Mouse (Mus musculus): ENCODE measurements around the gene Antxr2.

The Antxr2 gene

GRCm38 (mm10) chr5:98030902-98031641, at the start of gene Antxr2:
Gene Antxr2 (minus strand): TSS chr5:98031043.
- DNase-seq (ENCODE audit: low read depth, low spot score), result peak; percentile 77

GRCm38 (mm10) chr5:98076612-98077011, 45.8 kb upstream of the Antxr2 start:
- no peak for DNase-seq (ENCODE audit: low read depth, low spot score)

DNA sequence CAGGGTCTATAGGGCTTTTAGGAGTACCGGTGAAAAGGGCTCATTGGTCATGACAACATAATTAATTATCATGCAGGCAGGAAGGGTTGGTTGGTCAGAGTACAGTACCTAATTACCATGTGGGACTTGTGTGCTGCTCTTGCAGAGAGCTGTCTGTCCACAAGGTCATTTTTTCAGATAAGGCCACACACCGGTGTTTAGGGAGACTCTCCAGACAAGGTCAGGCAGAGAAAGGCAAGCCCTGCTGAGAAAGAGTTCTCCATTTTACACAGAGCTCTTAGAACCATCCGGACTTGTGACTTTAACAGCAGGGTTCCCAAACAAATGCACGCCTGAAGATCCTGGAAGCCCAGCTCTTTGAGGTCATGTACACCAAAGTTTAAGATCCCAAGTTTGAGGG, 38.3 kb upstream of the Antxr2 start:
- no peak for DNase-seq (ENCODE audit: low read depth, low spot score)

- DNase-seq (ENCODE audit: low read depth, low spot score), result no peak
These were observed 24.4 kb upstream of the Antxr2 start for GRCm38 (mm10) chr5:98055275-98055674.

DNA sequence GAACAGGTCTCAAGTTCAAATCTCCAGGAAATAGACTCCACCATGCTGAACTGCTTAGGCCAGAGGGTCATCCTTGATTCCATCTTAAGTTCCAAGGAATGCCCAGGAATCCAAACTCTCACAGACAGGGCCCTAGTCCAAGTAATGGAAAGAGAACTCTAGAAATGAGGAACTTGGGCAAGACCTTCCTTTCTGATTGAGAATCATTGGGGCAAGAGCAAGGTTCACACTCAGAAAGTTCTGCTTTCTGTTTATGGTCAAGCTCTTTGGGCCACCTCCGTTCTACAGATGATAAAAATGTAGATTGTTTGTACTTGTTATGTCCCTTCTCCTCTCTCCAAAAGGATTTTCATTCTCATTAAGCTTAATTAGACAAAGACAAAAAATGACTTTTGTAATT, 24.0 kb upstream of the Antxr2 start:
- peak; percentile 34 for DNase-seq (ENCODE audit: low read depth, low spot score)

DNA sequence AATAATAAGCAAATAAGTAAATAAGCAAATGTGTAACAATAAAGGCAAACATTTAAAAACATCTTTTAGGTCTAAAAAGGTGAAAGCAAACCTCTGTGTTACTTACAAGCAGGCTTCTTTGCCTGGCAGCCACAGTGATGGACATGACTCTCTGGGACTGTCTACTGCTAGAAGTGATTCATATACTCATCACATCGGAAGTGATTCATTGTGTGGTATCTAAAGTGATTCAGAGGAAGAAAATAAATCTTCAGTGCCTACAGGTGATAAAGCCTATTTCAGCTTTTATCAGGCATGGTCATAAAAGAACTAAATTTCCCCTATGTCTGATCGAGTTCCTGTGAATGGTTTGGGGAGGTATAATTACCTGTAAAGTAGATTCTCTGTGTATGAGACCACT, 4.1 kb upstream of the Antxr2 start:
- no peak for DNase-seq (ENCODE audit: low read depth, low spot score)

GRCm38 (mm10) chr5:98034207-98034606, 3.4 kb upstream of the Antxr2 start:
- no peak for DNase-seq (ENCODE audit: low read depth, low spot score)

GRCm38 (mm10) chr5:98032803-98033420, 2.1 kb upstream of the Antxr2 start:
- DNase-seq (ENCODE audit: low read depth, low spot score), result peak; percentile 82

DNA sequence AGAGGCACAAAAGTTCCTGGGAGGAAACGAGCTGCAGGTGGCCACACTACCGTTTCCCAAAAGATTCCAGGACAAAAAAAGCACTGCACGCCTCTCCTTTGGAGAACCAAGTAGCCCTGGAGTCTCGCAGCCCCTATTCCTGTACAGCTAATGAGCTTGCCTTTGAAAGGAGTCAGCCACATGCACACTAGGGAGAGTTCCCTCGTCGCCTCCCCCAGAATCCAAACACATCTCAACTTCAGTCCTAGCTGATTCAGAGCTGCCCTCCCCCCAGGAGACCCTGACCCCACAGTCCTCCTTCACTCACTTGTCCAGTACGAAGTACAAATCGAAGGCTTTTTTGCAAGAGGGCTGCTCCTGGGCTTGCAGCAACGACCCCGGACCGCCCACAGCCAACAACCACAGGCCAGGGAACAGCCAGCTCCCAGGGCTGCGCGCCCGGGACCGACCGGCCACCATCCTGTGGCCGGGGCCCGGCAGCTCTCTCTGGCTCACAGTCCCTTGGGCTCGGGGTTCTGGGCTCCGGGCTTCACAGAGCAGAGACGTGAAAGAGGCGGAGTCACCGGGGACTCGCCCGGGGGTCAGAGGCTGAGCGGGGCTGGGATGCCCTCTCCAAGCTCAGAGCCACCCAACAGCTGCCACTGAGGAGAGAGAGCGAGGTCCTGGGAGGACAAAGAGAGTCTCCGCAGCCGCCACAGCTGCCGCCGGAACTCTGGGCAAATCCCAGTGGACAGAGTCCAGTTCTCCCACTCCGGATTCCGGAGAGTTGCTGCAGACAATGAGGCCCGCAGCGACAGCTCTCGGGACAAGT, 547 bp downstream of the Antxr2 start:
- DNase-seq (ENCODE audit: low read depth, low spot score), result peak; percentile 76

DNA sequence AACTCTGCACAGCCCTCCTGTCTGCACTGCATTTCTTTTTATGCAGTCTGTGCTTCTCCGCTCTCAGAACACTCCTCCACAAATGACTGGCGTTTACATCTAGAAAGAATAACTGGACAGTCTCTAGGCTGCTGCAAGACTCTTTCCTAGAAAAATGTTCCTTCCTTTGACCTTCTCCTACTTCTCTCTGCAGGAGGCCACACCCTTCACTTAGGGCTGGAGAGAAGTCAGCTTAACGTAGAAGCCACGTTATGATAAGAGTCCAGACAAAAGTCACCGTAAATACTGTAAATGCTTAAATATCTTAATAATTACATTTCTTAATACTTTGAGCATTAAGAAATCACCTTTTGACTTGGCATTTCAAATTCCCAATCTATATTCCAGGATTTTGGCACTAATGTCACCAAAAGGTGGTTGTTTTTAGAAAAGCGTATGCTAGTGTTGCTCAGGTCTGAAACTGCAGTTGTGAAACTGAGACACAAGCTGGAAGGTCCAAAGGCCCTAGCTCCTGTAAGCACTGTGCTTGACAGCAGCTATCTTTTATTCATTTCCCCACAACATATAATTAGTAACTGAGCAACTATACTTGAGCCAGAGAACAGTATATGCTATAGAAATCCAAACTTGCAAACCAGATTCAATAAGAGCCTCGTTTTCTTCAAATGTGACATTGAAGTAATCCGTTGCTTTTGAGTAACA, 3.0 kb downstream of the Antxr2 start:
- DNase-seq (ENCODE audit: low read depth, low spot score), result no peak

DNA sequence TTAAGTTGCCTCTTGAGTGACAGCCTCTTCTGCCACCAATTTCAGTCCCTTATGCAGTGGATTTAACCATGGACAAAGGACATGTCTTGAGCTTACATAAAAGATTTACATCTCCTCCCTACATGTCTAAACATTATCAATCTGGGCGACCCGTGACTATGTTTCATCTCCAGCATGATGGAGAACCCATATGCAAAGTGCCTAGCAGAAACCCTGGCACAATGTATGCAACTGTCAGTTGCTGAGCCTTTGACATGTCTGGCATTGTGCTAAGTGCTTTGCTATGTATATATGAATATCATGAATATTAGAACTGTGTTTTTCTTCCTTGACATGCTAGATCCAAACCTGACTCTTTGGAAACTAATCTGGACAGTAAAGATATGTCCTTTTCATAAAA, 4.9 kb downstream of the Antxr2 start:
- DNase-seq (ENCODE audit: low read depth, low spot score), result no peak

- DNase-seq (ENCODE audit: low read depth, low spot score), result no peak
These were observed 6.3 kb downstream of the Antxr2 start for GRCm38 (mm10) chr5:98024545-98024944.

DNA sequence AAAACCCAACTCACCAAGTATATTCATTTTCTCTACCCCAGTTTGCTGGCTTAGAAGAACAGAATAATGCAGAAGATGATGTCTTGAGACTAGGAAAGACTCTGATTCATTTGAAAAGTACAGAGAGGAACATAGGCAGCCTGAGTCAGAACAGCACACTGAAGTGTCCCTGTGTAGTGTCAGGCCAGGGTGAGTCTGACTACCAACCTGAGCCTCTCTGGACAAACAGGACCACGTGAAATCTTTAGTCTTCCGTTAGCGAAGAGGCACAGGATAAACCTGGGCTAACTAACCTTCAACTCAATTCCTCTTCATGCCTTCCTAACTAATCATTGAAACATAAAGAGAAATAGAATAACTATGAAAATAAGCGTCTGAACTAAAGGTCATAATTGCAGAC, 9.3 kb downstream of the Antxr2 start:
- DNase-seq (ENCODE audit: low read depth, low spot score), result peak; percentile 70

- DNase-seq (ENCODE audit: low read depth, low spot score), result no peak
These were observed 10.2 kb downstream of the Antxr2 start for GRCm38 (mm10) chr5:98020658-98021057.

GRCm38 (mm10) chr5:98019396-98019795, 11.4 kb downstream of the Antxr2 start:
- DNase-seq (ENCODE audit: low read depth, low spot score), result peak; percentile 37

DNA sequence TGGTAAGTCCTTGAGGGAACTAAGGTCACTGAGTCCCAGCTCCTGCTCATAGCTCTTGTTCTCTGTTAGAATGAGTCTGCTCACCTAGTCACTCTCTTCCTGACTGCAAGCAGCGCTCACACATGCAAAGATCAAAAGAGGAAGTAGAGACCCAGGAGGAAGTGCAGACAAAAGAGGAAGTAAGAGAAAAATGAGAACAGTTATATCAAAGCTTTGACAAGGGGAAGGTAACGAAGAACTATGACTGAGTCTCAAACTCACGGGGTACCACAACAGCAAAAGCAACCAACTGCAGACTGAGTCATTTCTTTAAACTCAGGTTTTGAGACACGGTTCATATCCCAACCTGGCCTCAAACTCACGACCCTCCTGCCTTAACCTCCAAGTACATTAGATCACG, 12.7 kb downstream of the Antxr2 start:
- DNase-seq (ENCODE audit: low read depth, low spot score), result peak; percentile 86

GRCm38 (mm10) chr5:98016247-98017203, 14.3 kb downstream of the Antxr2 start:
- peak; percentile 94 for DNase-seq (ENCODE audit: low read depth, low spot score)

DNA sequence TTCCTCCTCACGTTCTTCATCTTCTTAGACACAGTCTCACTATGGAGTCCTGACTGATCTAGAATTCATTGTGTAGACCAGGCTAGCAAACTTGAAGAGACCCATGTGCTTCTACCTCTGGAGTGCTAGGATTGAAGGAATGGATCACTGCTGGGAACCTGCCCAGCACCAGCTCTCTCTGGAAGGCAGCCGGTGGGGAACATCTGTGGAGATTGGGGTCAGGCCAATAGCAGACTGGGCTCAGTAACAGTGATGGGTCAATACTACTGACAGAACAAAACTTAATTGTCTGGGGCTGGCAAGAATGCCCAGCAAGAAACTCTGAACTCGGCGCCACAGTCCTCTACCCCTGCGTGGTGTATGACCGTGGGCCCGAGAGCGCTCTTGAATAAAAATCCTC, 25.1 kb downstream of the Antxr2 start:
- DNase-seq (ENCODE audit: low read depth, low spot score), result no peak

DNA sequence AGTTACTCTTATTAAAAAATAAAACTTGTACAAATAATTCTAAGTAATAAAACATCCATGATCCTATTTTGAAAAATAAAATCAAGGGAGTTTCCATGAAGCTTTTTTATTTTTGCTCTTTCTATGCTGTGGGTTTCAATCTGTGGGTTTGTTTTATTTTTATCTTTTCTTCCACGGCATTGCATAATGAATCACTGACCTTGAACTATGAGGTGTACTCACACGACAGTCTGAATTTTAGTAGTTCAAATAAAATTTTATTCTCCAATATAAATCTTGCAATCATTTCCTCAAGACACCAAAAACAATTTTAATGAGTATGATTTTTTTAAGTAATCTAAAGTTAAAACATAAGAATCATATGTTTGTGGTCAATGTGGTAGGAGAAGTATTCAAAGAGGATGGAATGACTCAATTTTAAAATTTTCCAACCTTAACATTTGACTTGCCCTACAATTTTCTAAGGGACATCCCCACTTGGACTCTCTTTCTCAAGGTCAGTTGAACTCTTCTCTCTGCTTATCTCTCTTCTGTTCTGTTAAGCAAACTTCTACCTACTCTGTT, 31.5 kb downstream of the Antxr2 start:
- DNase-seq (ENCODE audit: low read depth, low spot score), result no peak

- no peak for DNase-seq (ENCODE audit: low read depth, low spot score)
These were observed 34.2 kb downstream of the Antxr2 start for GRCm38 (mm10) chr5:97996500-97997176.
